Mouse (Mus musculus) ES-Bruce4 (cell line): ENCODE measurements at regions not wholly inside any gene's neighbourhood (a gene's known extent, or its start where the extent isn't known, plus 50 kb on each side); places are given as distances from the start of the nearest gene placed in this dataset.

ENCODE experiments used
- H3K27ac ChIP-seq: 2 replicates; pipeline ENCODE4 v1.5.1; 2012; ENCODE audit warnings: low read length, inconsistent platforms; ENCODE audit not compliant: insufficient read depth
- H3K27me3 ChIP-seq: 2 replicates; pipeline ENCODE4 v1.6.1; 2012; ENCODE audit warnings: mild to moderate bottlenecking, low read length, inconsistent platforms; ENCODE audit not compliant: control insufficient read depth, poor library complexity, insufficient read depth, severe bottlenecking
- H3K36me3 ChIP-seq: 2 replicates; pipeline ENCODE4 v1.6.1; 2012; ENCODE audit warnings: inconsistent platforms, mild to moderate bottlenecking, low read length, moderate library complexity; ENCODE audit not compliant: control insufficient read depth, poor library complexity, insufficient read depth, severe bottlenecking
- H3K4me1 ChIP-seq: one replicate; pipeline ENCODE4 v1.8.1; 2011; ENCODE audit warnings: low read length; ENCODE audit not compliant: control insufficient read depth, insufficient read depth
- H3K4me3 ChIP-seq: 2 replicates; pipeline ENCODE4 v1.5.1; 2011; ENCODE audit warnings: low read depth, mild to moderate bottlenecking, low read length
- H3K9ac ChIP-seq: 2 replicates; pipeline ENCODE4 v1.6.1; 2012; ENCODE audit warnings: low read depth, mild to moderate bottlenecking, inconsistent platforms; ENCODE audit not compliant: poor library complexity, severe bottlenecking
- H3K9me3 ChIP-seq: replicated peaks from 2 replicates; pipeline ENCODE4 v1.6.1; 2012; ENCODE audit warnings: mild to moderate bottlenecking, low read length, inconsistent platforms; ENCODE audit not compliant: control insufficient read depth, poor library complexity, insufficient read depth, severe bottlenecking
- CTCF ChIP-seq: IDR thresholded peaks from one replicate; pipeline ENCODE4 v1.8.1; 2011; ENCODE audit warnings: low read depth, low read length
- EP300 ChIP-seq: IDR thresholded peaks from 2 replicates; pipeline ENCODE4 v1.6.1; 2011; ENCODE audit warnings: low read depth, low read length; ENCODE audit not compliant: insufficient read depth
- POLR2A ChIP-seq: IDR thresholded peaks from one replicate; pipeline ENCODE4 v1.8.1; 2011; ENCODE audit warnings: low read length; ENCODE audit not compliant: insufficient read depth

DNA sequence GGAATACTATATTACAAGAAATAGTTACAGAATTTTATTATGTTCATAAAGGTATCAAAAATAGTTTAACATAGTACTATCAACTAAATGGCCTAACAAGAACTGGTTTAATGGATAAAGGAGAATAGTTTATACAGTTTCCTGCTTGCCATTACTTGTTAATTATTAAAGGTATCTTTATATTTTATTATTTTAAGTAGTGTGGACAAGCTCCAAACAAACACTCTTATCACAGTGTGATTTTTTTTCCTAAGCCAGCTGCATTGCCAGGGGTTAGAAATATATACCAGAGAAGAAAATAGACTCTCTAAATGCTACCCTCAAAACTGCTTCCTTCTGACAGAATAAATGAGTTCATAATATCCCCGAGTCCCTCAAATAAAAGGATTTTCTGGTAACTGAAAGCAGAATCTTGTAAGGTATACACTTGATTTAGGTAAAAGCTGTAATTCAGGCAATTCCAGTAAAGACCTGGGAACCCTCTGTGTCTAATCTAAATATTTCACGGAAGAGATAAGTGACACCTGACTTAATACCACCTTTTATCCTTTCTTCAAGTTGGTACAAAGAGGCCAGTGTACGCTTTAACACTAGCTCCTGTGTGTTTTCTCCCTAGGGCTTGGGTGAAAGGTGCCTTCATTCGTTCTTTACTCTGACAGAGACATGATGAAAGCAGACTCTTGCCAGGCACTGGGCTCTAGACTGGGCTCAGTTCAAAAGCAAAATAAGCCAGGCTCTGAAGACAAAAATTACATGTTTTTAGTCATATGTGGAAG, 76.5 kb upstream of the Ccser1 start:
- H3K36me3 ChIP-seq = no peaks in the 10 kb centered on the region
- peaks cover 1% of the 10 kb centered on the region for H3K4me1 ChIP-seq
- no peak overlapping the region for H3K9ac ChIP-seq
- H3K4me3 ChIP-seq = no peak overlapping the region
- TF ChIP-seq POLR2A (no peak), EP300 (no peak), CTCF (no peak)
- no peaks in the 10 kb centered on the region for H3K27me3 ChIP-seq
- no peak overlapping the region for H3K27ac ChIP-seq
- H3K9me3 ChIP-seq = peaks cover 2% of the 10 kb centered on the region

DNA sequence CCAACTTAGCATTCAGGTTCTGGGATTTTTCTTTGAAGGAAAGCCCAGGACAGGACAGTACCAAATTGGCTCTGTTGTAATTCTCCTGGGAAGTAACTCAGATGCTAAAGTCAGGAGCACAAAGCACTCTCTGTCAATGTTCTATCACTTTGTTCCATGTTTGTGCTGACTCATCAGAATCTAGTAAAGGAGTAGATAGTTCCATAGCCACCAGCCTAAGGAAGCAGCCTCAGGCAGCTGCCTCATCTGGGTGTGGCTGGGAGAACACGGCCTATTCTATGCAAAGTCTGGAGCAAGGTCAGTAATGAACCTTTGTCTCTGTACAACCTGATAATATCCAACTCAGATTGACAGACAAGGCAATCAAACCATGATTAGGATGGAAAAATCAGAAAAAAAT, 64.9 kb upstream of the Ccser1 start:
- Histone ChIP-seq H3K9ac (no peak overlapping the region), H3K4me1 (no peaks in the 10 kb centered on the region), H3K36me3 (no peaks in the 10 kb centered on the region), H3K27me3 (no peaks in the 10 kb centered on the region), H3K9me3 (no peaks in the 10 kb centered on the region), H3K4me3 (no peak overlapping the region), H3K27ac (no peak overlapping the region)
- TF ChIP-seq CTCF (no peak), EP300 (peak; percentile 78), POLR2A (no peak)

- Histone ChIP-seq H3K4me1 (no peaks in the 10 kb centered on the region), H3K9me3 (no peaks in the 10 kb centered on the region), H3K27ac (no peak overlapping the region), H3K4me3 (no peak overlapping the region), H3K27me3 (no peaks in the 10 kb centered on the region; the same call in 1 of the 2 replicates), H3K9ac (no peak overlapping the region), H3K36me3 (no peaks in the 10 kb centered on the region)
- TF ChIP-seq CTCF (no peak), EP300 (no peak), POLR2A (no peak)
These were observed 60.5 kb upstream of the Ccser1 start for GRCm38 (mm10) chr6:61119590-61119989.

DNA sequence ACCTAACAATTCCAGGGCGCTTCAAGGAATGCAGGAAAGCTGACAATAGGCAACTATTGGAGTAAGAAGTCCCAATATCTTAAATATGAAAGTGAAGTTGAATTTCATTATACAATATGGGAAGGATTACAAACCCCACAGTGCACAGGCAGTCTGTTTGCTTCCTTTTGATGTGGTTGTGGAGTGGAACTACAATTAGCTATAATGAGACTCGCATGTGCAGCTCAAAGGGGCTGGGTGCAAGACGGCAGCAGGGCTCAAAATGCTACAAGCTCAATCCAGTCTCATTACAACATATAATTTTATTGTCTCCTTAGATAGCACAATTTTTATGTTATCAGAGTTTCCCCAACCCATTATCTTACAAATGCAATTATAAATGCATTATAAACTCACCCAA, 54.7 kb upstream of the Ccser1 start:
- Histone ChIP-seq H3K4me3 (no peak overlapping the region), H3K36me3 (no peaks in the 10 kb centered on the region), H3K9me3 (no peaks in the 10 kb centered on the region), H3K27me3 (no peaks in the 10 kb centered on the region; the same call in 1 of the 2 replicates), H3K27ac (no peak overlapping the region), H3K4me1 (no peaks in the 10 kb centered on the region), H3K9ac (no peak overlapping the region)
- no peak for TF ChIP-seq POLR2A
- no peak for TF ChIP-seq CTCF
- no peak for TF ChIP-seq EP300

DNA sequence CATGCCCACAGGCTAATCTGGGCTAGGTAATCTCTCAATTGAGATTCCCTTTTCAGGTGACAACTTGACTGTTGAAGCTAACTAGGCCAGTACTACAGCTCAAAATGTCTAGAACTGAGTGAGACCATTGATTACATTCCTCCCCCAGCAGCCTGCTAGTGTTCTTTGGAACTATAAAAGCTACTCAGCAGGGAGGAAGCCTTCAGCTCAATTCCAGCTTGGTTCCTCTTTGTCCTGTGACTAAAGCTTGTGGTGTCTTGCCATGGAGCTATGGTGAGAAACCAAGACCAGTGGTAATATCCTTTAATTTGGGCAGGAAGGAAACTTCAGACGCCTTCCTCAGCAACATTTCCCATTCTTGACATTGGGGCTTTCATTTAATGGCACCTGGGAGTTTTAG, 52.9 kb upstream of the Ccser1 start:
- no peak overlapping the region for H3K27ac ChIP-seq
- H3K4me1 ChIP-seq = no peaks in the 10 kb centered on the region
- no peak overlapping the region for H3K4me3 ChIP-seq
- TF ChIP-seq CTCF (no peak), POLR2A (no peak), EP300 (no peak)
- no peak overlapping the region for H3K9ac ChIP-seq
- H3K36me3 ChIP-seq = no peaks in the 10 kb centered on the region
- no peaks in the 10 kb centered on the region for H3K9me3 ChIP-seq
- no peaks in the 10 kb centered on the region; the same call in 1 of the 2 replicates for H3K27me3 ChIP-seq

DNA sequence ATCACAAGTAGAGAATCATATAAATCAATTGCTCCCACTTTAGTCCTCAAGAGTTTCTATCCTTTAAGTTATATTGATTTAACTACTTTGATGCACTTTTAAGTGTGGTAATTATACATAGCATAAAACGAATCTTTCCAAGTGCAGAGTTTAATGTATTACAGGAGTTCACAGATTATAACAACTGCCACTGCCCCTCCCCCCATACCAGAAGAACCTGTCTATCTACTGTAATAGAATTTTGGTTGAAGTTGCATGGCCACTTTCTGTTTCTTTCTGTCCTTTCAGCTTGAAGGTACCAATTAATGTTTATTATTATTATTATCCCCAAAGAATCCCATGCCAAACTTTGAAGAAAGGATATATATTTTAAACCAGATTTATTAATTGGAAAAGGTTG, 51.9 kb upstream of the Ccser1 start:
- Histone ChIP-seq H3K4me1 (no peaks in the 10 kb centered on the region), H3K9ac (no peak overlapping the region), H3K27ac (no peak overlapping the region), H3K4me3 (no peak overlapping the region), H3K27me3 (no peaks in the 10 kb centered on the region; the same call in 1 of the 2 replicates), H3K9me3 (no peaks in the 10 kb centered on the region), H3K36me3 (no peaks in the 10 kb centered on the region)
- TF ChIP-seq POLR2A (no peak), CTCF (no peak), EP300 (no peak)
